In genomic region chr4:132346261-132346660, GRCm38 (mm10) we compare ENCODE assay signal across 11 mouse cellular contexts. TPM values are rescaled to one million over a fixed set of nuclear protein-coding genes. Genes with fewer than 3 reads are reported as not detected.
DNase-seq lines count a peak whose midpoint lies in the region; ATAC-seq and TF ChIP-seq lines count a peak whose summit lies in the region.
"Had no signal": no experiment of that assay in that cellular context is flagged by ENCODE, and none has a peak within 500 bp of the region (broad histone marks: within the 10 kb centered on the region; RNA-seq: fewer than 3 reads in every experiment).

No protein-coding gene starts in this region.

- peaks cover 4% of the 10 kb centered on the region for H3K36me3 ChIP-seq in stomach, embryonic 16.5 days (ENCODE audit: control insufficient read depth, insufficient read depth, low read length)
- no peaks in the 10 kb centered on the region for H3K36me3 ChIP-seq in stomach, postnatal 0 days (ENCODE audit: control insufficient read depth, insufficient read depth, low read length)
- H3K36me3 ChIP-seq in kidney, adult 2 months (ENCODE audit: control insufficient read depth, insufficient read depth, low read length), result no peaks in the 10 kb centered on the region
- no peaks in the 10 kb centered on the region for H3K36me3 ChIP-seq in lung, postnatal 0 days (ENCODE audit: insufficient read depth, low read length)

- no peak for DNase-seq in stomach, postnatal 0 days (ENCODE audit: low spot score)
- DNase-seq in kidney, adult 2 months, result peak; percentile 82
- peak; percentile 54 for DNase-seq in kidney, postnatal 14 days
- no peak for DNase-seq in layer of hippocampus, adult 9-11 months
- DNase-seq in lung, postnatal 0 days (ENCODE audit: low spot score), result no peak
- DNase-seq in layer of hippocampus, postnatal 36 days, result no peak

- H3K4me1 ChIP-seq in stomach, embryonic 16.5 days (ENCODE audit: control insufficient read depth, insufficient read depth, low read length), result peaks cover 24% of the 10 kb centered on the region
- H3K4me1 ChIP-seq in stomach, postnatal 0 days (replicated peaks; ENCODE audit: control insufficient read depth, insufficient read depth), result no peaks in the 10 kb centered on the region
- peaks cover 8% of the 10 kb centered on the region; the same call in 1 of the 2 replicates for H3K4me1 ChIP-seq in kidney, adult 2 months (ENCODE audit: control insufficient read depth, insufficient read depth, low read length)
- H3K4me1 ChIP-seq in lung, postnatal 0 days (ENCODE audit: insufficient read depth, low read depth, low read length), result peaks cover 8% of the 10 kb centered on the region; the same call in 1 of the 2 replicates

- no peak for TF ChIP-seq CTCF in stomach, postnatal 0 days (IDR thresholded peaks at IDR 0.05; ENCODE audit: low read depth)
- no peak for TF ChIP-seq CTCF in kidney, adult 2 months (conservative IDR thresholded peaks at IDR 0.05; ENCODE audit: insufficient read depth, insufficient read length, low read depth, low read length)
- no peak for TF ChIP-seq CTCF in lung, postnatal 0 days (IDR thresholded peaks at IDR 0.05)

- peak overlapping the region; percentile 37; the same call in 1 of the 2 replicates for H3K27ac ChIP-seq in stomach, embryonic 16.5 days (ENCODE audit: low read length)
- no peak overlapping the region for H3K27ac ChIP-seq in stomach, postnatal 0 days (replicated peaks)
- H3K27ac ChIP-seq in kidney, adult 2 months (ENCODE audit: insufficient read depth, low read depth, low read length), result peak overlapping the region; percentile 80
- no peak overlapping the region for H3K27ac ChIP-seq in lung, postnatal 0 days (ENCODE audit: low read length)
- H3K27ac ChIP-seq: heart, embryonic 15.5 days; limb, embryonic 12.5 days had no signal

- H3K9ac ChIP-seq in stomach, embryonic 16.5 days (ENCODE audit: low read length), result no peak overlapping the region
- no peak overlapping the region for H3K9ac ChIP-seq in stomach, postnatal 0 days (ENCODE audit: low read length)
- no peak overlapping the region for H3K9ac ChIP-seq in lung, postnatal 0 days (replicated peaks; ENCODE audit: low read depth)

- H3K27me3 ChIP-seq in stomach, embryonic 16.5 days (ENCODE audit: control insufficient read depth, insufficient read depth, low read length), result no peaks in the 10 kb centered on the region
- H3K27me3 ChIP-seq in stomach, postnatal 0 days (ENCODE audit: control insufficient read depth, insufficient read depth, low read length), result no peaks in the 10 kb centered on the region
- no peaks in the 10 kb centered on the region for H3K27me3 ChIP-seq in kidney, adult 2 months (replicated peaks; ENCODE audit: control insufficient read depth, insufficient read depth, low read length)
- H3K27me3 ChIP-seq in lung, postnatal 0 days (replicated peaks; ENCODE audit: insufficient read depth, low read length), result no peaks in the 10 kb centered on the region
- H3K27me3 ChIP-seq: heart, embryonic 15.5 days; limb, embryonic 12.5 days had no signal

- ATAC-seq in stomach, embryonic 16.5 days (ENCODE audit: insufficient read depth, low FRiP score), result no peak
- no peak for ATAC-seq in stomach, postnatal 0 days (ENCODE audit: low FRiP score, low TSS enrichment)
- ATAC-seq in lung, postnatal 0 days, result no peak

- no peak for TF ChIP-seq POLR2A in kidney, adult 2 months (IDR thresholded peaks at IDR 0.05; ENCODE audit: low read depth, low read length)

- H3K4me2 ChIP-seq in stomach, embryonic 16.5 days (ENCODE audit: low read depth, low read length), result no peak overlapping the region
- no peak overlapping the region for H3K4me2 ChIP-seq in stomach, postnatal 0 days (replicated peaks; ENCODE audit: low read depth)
- H3K4me2 ChIP-seq in lung, postnatal 0 days (replicated peaks; ENCODE audit: low read depth, low read length), result no peak overlapping the region

- H3K9me3 ChIP-seq in stomach, embryonic 16.5 days (replicated peaks; ENCODE audit: control insufficient read depth, low read length), result no peaks in the 10 kb centered on the region
- H3K9me3 ChIP-seq in stomach, postnatal 0 days (ENCODE audit: control insufficient read depth, low read length), result no peaks in the 10 kb centered on the region
- H3K9me3 ChIP-seq in lung, postnatal 0 days (ENCODE audit: low read length), result no peaks in the 10 kb centered on the region
- H3K9me3 ChIP-seq: G1E; heart, embryonic 15.5 days; limb, embryonic 12.5 days had no signal

- no peak overlapping the region for H3K4me3 ChIP-seq in stomach, embryonic 16.5 days (replicated peaks; ENCODE audit: low read length)
- H3K4me3 ChIP-seq in stomach, postnatal 0 days (ENCODE audit: low read depth, low read length), result no peak overlapping the region
- H3K4me3 ChIP-seq in kidney, adult 2 months (ENCODE audit: insufficient read depth, low read depth, low read length), result no peak overlapping the region
- no peak overlapping the region for H3K4me3 ChIP-seq in lung, postnatal 0 days (ENCODE audit: low read depth, low read length)

- no peak for TF ChIP-seq EP300 in stomach, postnatal 0 days (optimal IDR thresholded peaks at IDR 0.05)
- TF ChIP-seq EP300 in lung, postnatal 0 days (IDR thresholded peaks at IDR 0.05), result no peak

- 77% methylated on average over 4 of the region's 4 CpGs for WGBS in stomach, embryonic 16.5 days
- WGBS in stomach, postnatal 0 days, result 66% methylated on average over 4 of the region's 4 CpGs
- WGBS in kidney, adult 2 months, result 39% methylated on average over 4 of the region's 4 CpGs
- 83% methylated on average over 4 of the region's 4 CpGs for WGBS in lung, postnatal 0 days

RNA-seq across cellular contexts. Expression of gene Rcc1, which starts 7.1 kb away (rescaled TPM):
- polyA plus RNA-seq in stomach, embryonic 16.5 days (2015; fragmentation: Nextera tagmentation; extraction: Ambion mirVana), result 62.6 and 64.0 TPM in 2 replicates
- 23.4 and 25.2 TPM in 2 replicates for polyA plus RNA-seq in stomach, postnatal 0 days (2015; fragmentation: Nextera tagmentation; extraction: Ambion mirVana)
- 9.4 and 10.1 TPM in 2 replicates for polyA plus RNA-seq in kidney, adult 2 months (2012; rRNA removed)
- polyA plus RNA-seq in lung, postnatal 0 days (2015; fragmentation: Nextera tagmentation; extraction: Ambion mirVana), result 14.3 and 14.7 TPM in 2 replicates
- 10 to 100 TPM; 11.9 to 13.4 TPM for total RNA-seq in layer of hippocampus, postnatal 36 days (2021)

RNA-seq across cellular contexts. Expression of gene Trnau1ap, which starts 16.9 kb away (rescaled TPM):
- polyA plus RNA-seq in stomach, embryonic 16.5 days (2015; fragmentation: Nextera tagmentation; extraction: Ambion mirVana), result 56.8 and 62.6 TPM in 2 replicates
- polyA plus RNA-seq in stomach, postnatal 0 days (2015; fragmentation: Nextera tagmentation; extraction: Ambion mirVana), result 45.5 and 45.7 TPM in 2 replicates
- polyA plus RNA-seq in kidney, adult 2 months (2012; rRNA removed), result 24.4 and 30.2 TPM in 2 replicates
- 49.8 and 52.9 TPM in 2 replicates for polyA plus RNA-seq in lung, postnatal 0 days (2015; fragmentation: Nextera tagmentation; extraction: Ambion mirVana)
- total RNA-seq in layer of hippocampus, postnatal 36 days (2021), result 10 to 100 TPM; 18.6 to 19.6 TPM

RNA-seq across cellular contexts. Expression of gene Rab42, which starts 43.1 kb away (rescaled TPM):
- polyA plus RNA-seq in stomach, embryonic 16.5 days (2015; fragmentation: Nextera tagmentation; extraction: Ambion mirVana), result 1.5 and 2.2 TPM in 2 replicates
- polyA plus RNA-seq in stomach, postnatal 0 days (2015; fragmentation: Nextera tagmentation; extraction: Ambion mirVana), result 2.3 and 2.6 TPM in 2 replicates
- polyA plus RNA-seq in kidney, adult 2 months (2012; rRNA removed), result 7.2 and 8.9 TPM in 2 replicates
- 2.3 and 3.1 TPM in 2 replicates for polyA plus RNA-seq in lung, postnatal 0 days (2015; fragmentation: Nextera tagmentation; extraction: Ambion mirVana)
- 1 to 10 TPM; 1.2 to 2.6 TPM for total RNA-seq in layer of hippocampus, postnatal 36 days (2021)
- total RNA-seq: G1E; hematopoietic stem cell, adult 5-6 weeks had no signal

Comparison
In these comparisons a context has a peak if more than half of its experiments do, and no peak if none do; other contexts are left out.
1. H3K27ac ChIP-seq: peak in stomach, embryonic 16.5 days (single experiment) and kidney, adult 2 months (single experiment); none in stomach, postnatal 0 days (single experiment) and lung, postnatal 0 days (single experiment).
2. DNase-seq: peak in kidney, adult 2 months (single experiment) and kidney, postnatal 14 days (single experiment); none in stomach, postnatal 0 days (single experiment), layer of hippocampus, adult 9-11 months (single experiment), lung, postnatal 0 days (single experiment) and layer of hippocampus, postnatal 36 days (0 of 2).